Mouse (Mus musculus): Measurements from ENCODE around the gene Xpnpep2. TPM values are rescaled to one million over a fixed set of nuclear protein-coding genes. Genes with fewer than 3 reads are reported as not detected.

Xpnpep2 gene
- polyA plus RNA-seq, 1 experiment from 2014 or later: 0.25 TPM

- Histone ChIP-seq H3K9me3 (ENCODE audit: control insufficient read depth, low read length) (no peaks in the 10 kb centered on the region), H3K9ac (replicated peaks; ENCODE audit: low read depth, low read length) (no peak overlapping the region), H3K36me3 (ENCODE audit: control insufficient read depth, insufficient read depth, low read length) (no peaks in the 10 kb centered on the region), H3K27ac (ENCODE audit: low read depth, low read length) (no peak overlapping the region), H3K4me3 (ENCODE audit: low read depth, low read length) (no peak overlapping the region), H3K4me1 (ENCODE audit: control insufficient read depth, insufficient read depth, low read length) (no peaks in the 10 kb centered on the region), H3K4me2 (ENCODE audit: low read depth, low read length) (no peak overlapping the region), H3K27me3 (ENCODE audit: control insufficient read depth, insufficient read depth, low read length) (no peaks in the 10 kb centered on the region)
- no peak for ATAC-seq (ENCODE audit: low read depth)
- WGBS: 69% methylated on average over 10 of the region's 10 CpGs
These were observed 16.4 kb upstream of the Xpnpep2 start for GRCm38 (mm10) chrX:48092129-48092528.

- Histone ChIP-seq H3K27me3 (ENCODE audit: control insufficient read depth, insufficient read depth, low read length) (no peaks in the 10 kb centered on the region), H3K36me3 (ENCODE audit: control insufficient read depth, insufficient read depth, low read length) (no peaks in the 10 kb centered on the region), H3K4me3 (ENCODE audit: low read depth, low read length) (no peak overlapping the region), H3K9me3 (ENCODE audit: control insufficient read depth, low read length) (no peaks in the 10 kb centered on the region), H3K4me2 (ENCODE audit: low read depth, low read length) (no peak overlapping the region), H3K4me1 (ENCODE audit: control insufficient read depth, insufficient read depth, low read length) (no peaks in the 10 kb centered on the region), H3K9ac (replicated peaks; ENCODE audit: low read depth, low read length) (no peak overlapping the region), H3K27ac (ENCODE audit: low read depth, low read length) (no peak overlapping the region)
- no peak for ATAC-seq (ENCODE audit: low read depth)
- WGBS: 43% methylated on average over 3 of the region's 3 CpGs
These were observed 15.0 kb upstream of the Xpnpep2 start for GRCm38 (mm10) chrX:48093555-48093954.

- H3K4me1 ChIP-seq (ENCODE audit: control insufficient read depth, insufficient read depth, low read length): no peaks in the 10 kb centered on the region
- H3K36me3 ChIP-seq (ENCODE audit: control insufficient read depth, insufficient read depth, low read length): no peaks in the 10 kb centered on the region
- no peak overlapping the region for H3K4me2 ChIP-seq (ENCODE audit: low read depth, low read length)
- no peak overlapping the region for H3K27ac ChIP-seq (ENCODE audit: low read depth, low read length)
- H3K9ac ChIP-seq (replicated peaks; ENCODE audit: low read depth, low read length): no peak overlapping the region
- 60% methylated on average over 4 of the region's 4 CpGs for WGBS
- no peaks in the 10 kb centered on the region for H3K9me3 ChIP-seq (ENCODE audit: control insufficient read depth, low read length)
- H3K4me3 ChIP-seq (ENCODE audit: low read depth, low read length): no peak overlapping the region
- ATAC-seq (ENCODE audit: low read depth): no peak
- no peaks in the 10 kb centered on the region for H3K27me3 ChIP-seq (ENCODE audit: control insufficient read depth, insufficient read depth, low read length)
These were observed 13.9 kb upstream of the Xpnpep2 start for GRCm38 (mm10) chrX:48094658-48095057.

- Histone ChIP-seq H3K27me3 (ENCODE audit: control insufficient read depth, insufficient read depth, low read length) (no peaks in the 10 kb centered on the region), H3K36me3 (ENCODE audit: control insufficient read depth, insufficient read depth, low read length) (no peaks in the 10 kb centered on the region), H3K4me1 (ENCODE audit: control insufficient read depth, insufficient read depth, low read length) (no peaks in the 10 kb centered on the region), H3K4me3 (ENCODE audit: low read depth, low read length) (no peak overlapping the region), H3K4me2 (ENCODE audit: low read depth, low read length) (no peak overlapping the region), H3K9ac (replicated peaks; ENCODE audit: low read depth, low read length) (no peak overlapping the region), H3K27ac (ENCODE audit: low read depth, low read length) (no peak overlapping the region), H3K9me3 (ENCODE audit: control insufficient read depth, low read length) (no peaks in the 10 kb centered on the region)
- 28% methylated on average over 8 of the region's 8 CpGs for WGBS
- no peak for ATAC-seq (ENCODE audit: low read depth)
These were observed 11.9 kb upstream of the Xpnpep2 start for GRCm38 (mm10) chrX:48096580-48096979.

GRCm38 (mm10) chrX:48098470-48099129 is 9.9 kb upstream of the Xpnpep2 start:
- ATAC-seq (ENCODE audit: low read depth): no peak
- 81% methylated on average over 9 of the region's 9 CpGs for WGBS

GRCm38 (mm10) chrX:48099871-48100270 is 8.7 kb upstream of the Xpnpep2 start:
- no peak overlapping the region for H3K4me3 ChIP-seq (ENCODE audit: low read depth, low read length)
- H3K27me3 ChIP-seq (ENCODE audit: control insufficient read depth, insufficient read depth, low read length): no peaks in the 10 kb centered on the region
- H3K9ac ChIP-seq (replicated peaks; ENCODE audit: low read depth, low read length): no peak overlapping the region
- H3K4me2 ChIP-seq (ENCODE audit: low read depth, low read length): no peak overlapping the region
- no peak for ATAC-seq (ENCODE audit: low read depth)
- 50% methylated on average over 1 of the region's 1 CpGs for WGBS
- no peaks in the 10 kb centered on the region for H3K9me3 ChIP-seq (ENCODE audit: control insufficient read depth, low read length)
- no peak overlapping the region for H3K27ac ChIP-seq (ENCODE audit: low read depth, low read length)
- no peaks in the 10 kb centered on the region for H3K36me3 ChIP-seq (ENCODE audit: control insufficient read depth, insufficient read depth, low read length)
- no peaks in the 10 kb centered on the region for H3K4me1 ChIP-seq (ENCODE audit: control insufficient read depth, insufficient read depth, low read length)

More at GRCm38 (mm10) chrX:48098470-48099129, 9.9 kb upstream of the Xpnpep2 start:
- no peaks in the 10 kb centered on the region for H3K4me1 ChIP-seq (ENCODE audit: control insufficient read depth, insufficient read depth, low read length)
- H3K4me2 ChIP-seq (ENCODE audit: low read depth, low read length): no peak overlapping the region
- H3K9me3 ChIP-seq (ENCODE audit: control insufficient read depth, low read length): no peaks in the 10 kb centered on the region
- no peak overlapping the region for H3K9ac ChIP-seq (replicated peaks; ENCODE audit: low read depth, low read length)
- no peak overlapping the region for H3K27ac ChIP-seq (ENCODE audit: low read depth, low read length)
- no peak overlapping the region for H3K4me3 ChIP-seq (ENCODE audit: low read depth, low read length)
- no peaks in the 10 kb centered on the region for H3K36me3 ChIP-seq (ENCODE audit: control insufficient read depth, insufficient read depth, low read length)
- H3K27me3 ChIP-seq (ENCODE audit: control insufficient read depth, insufficient read depth, low read length): no peaks in the 10 kb centered on the region

- Histone ChIP-seq H3K27ac (ENCODE audit: low read depth, low read length) (no peak overlapping the region), H3K4me1 (ENCODE audit: control insufficient read depth, insufficient read depth, low read length) (no peaks in the 10 kb centered on the region), H3K4me2 (ENCODE audit: low read depth, low read length) (no peak overlapping the region), H3K4me3 (ENCODE audit: low read depth, low read length) (no peak overlapping the region), H3K9ac (replicated peaks; ENCODE audit: low read depth, low read length) (no peak overlapping the region), H3K27me3 (ENCODE audit: control insufficient read depth, insufficient read depth, low read length) (no peaks in the 10 kb centered on the region), H3K36me3 (ENCODE audit: control insufficient read depth, insufficient read depth, low read length) (no peaks in the 10 kb centered on the region), H3K9me3 (ENCODE audit: control insufficient read depth, low read length) (no peaks in the 10 kb centered on the region)
- 77% methylated on average over 3 of the region's 3 CpGs for WGBS
- no peak for ATAC-seq (ENCODE audit: low read depth)
These were observed 5.3 kb upstream of the Xpnpep2 start for GRCm38 (mm10) chrX:48103256-48103655.

GRCm38 (mm10) chrX:48104736-48105441 is 3.6 kb upstream of the Xpnpep2 start:
- Histone ChIP-seq H3K4me3 (ENCODE audit: low read depth, low read length) (no peak overlapping the region), H3K4me1 (ENCODE audit: control insufficient read depth, insufficient read depth, low read length) (no peaks in the 10 kb centered on the region), H3K27me3 (ENCODE audit: control insufficient read depth, insufficient read depth, low read length) (no peaks in the 10 kb centered on the region), H3K9me3 (ENCODE audit: control insufficient read depth, low read length) (no peaks in the 10 kb centered on the region), H3K4me2 (ENCODE audit: low read depth, low read length) (no peak overlapping the region), H3K36me3 (ENCODE audit: control insufficient read depth, insufficient read depth, low read length) (no peaks in the 10 kb centered on the region), H3K9ac (replicated peaks; ENCODE audit: low read depth, low read length) (no peak overlapping the region), H3K27ac (ENCODE audit: low read depth, low read length) (no peak overlapping the region)
- WGBS: 75% methylated on average over 7 of the region's 7 CpGs
- no peak for ATAC-seq (ENCODE audit: low read depth)

GRCm38 (mm10) chrX:48106226-48106625 is 2.3 kb upstream of the Xpnpep2 start:
- no peak overlapping the region for H3K4me2 ChIP-seq (ENCODE audit: low read depth, low read length)
- H3K36me3 ChIP-seq (ENCODE audit: control insufficient read depth, insufficient read depth, low read length): no peaks in the 10 kb centered on the region
- H3K9ac ChIP-seq (replicated peaks; ENCODE audit: low read depth, low read length): no peak overlapping the region
- H3K4me1 ChIP-seq (ENCODE audit: control insufficient read depth, insufficient read depth, low read length): no peaks in the 10 kb centered on the region
- H3K4me3 ChIP-seq (ENCODE audit: low read depth, low read length): no peak overlapping the region
- 84% methylated on average over 3 of the region's 3 CpGs for WGBS
- no peak for ATAC-seq (ENCODE audit: low read depth)
- H3K27me3 ChIP-seq (ENCODE audit: control insufficient read depth, insufficient read depth, low read length): no peaks in the 10 kb centered on the region
- no peak overlapping the region for H3K27ac ChIP-seq (ENCODE audit: low read depth, low read length)
- no peaks in the 10 kb centered on the region for H3K9me3 ChIP-seq (ENCODE audit: control insufficient read depth, low read length)

Measured in neural tube, embryonic 14.5 days (tissue).